Mouse (Mus musculus): Measurements from ENCODE around the gene Crim1. TPM values are rescaled to one million over a fixed set of nuclear protein-coding genes. Genes with fewer than 3 reads are reported as not detected.

Gene Crim1
- polyA plus RNA-seq, 1 experiment from 2014 or later: 11.9 TPM

DNA sequence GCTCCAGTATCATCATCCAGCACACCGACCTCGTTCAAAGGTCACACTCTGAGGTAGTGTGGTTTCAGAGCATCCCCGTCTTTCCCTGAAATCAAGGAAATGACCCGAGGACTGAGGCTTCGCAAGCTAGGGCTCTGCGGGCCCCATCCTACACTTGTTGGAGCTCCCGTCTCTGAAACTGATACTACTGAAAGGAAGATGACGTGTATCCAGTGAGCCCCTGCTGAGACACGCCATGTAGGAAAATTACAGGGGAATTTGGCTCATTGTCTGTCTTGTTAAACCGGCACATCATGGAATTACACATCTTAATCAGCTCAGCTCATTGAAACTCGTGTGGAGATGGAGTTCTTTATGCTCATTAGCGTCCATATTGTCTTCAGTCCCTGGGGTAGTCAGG lies 79.1 kb downstream of the Crim1 start:
- H3K9me3 ChIP-seq (replicated peaks; ENCODE audit: control insufficient read depth, low read length, poor library complexity, severe bottlenecking): no peaks in the 10 kb centered on the region
- no peak overlapping the region for H3K4me2 ChIP-seq (ENCODE audit: low read length)
- no peak overlapping the region for H3K9ac ChIP-seq (ENCODE audit: low read depth, low read length)
- H3K4me3 ChIP-seq (ENCODE audit: low read depth, low read length): no peak overlapping the region
- no peaks in the 10 kb centered on the region for H3K27me3 ChIP-seq (ENCODE audit: control insufficient read depth, insufficient read depth, low read depth, low read length)
- H3K27ac ChIP-seq (ENCODE audit: low read length): no peak overlapping the region
- 52% methylated on average over 12 of the region's 12 CpGs for WGBS
- no peak for ATAC-seq
- H3K4me1 ChIP-seq (ENCODE audit: control insufficient read depth, insufficient read depth, low read length): peaks cover 8% of the 10 kb centered on the region
- no peaks in the 10 kb centered on the region for H3K36me3 ChIP-seq (ENCODE audit: control insufficient read depth, insufficient read depth, low read length)

DNA sequence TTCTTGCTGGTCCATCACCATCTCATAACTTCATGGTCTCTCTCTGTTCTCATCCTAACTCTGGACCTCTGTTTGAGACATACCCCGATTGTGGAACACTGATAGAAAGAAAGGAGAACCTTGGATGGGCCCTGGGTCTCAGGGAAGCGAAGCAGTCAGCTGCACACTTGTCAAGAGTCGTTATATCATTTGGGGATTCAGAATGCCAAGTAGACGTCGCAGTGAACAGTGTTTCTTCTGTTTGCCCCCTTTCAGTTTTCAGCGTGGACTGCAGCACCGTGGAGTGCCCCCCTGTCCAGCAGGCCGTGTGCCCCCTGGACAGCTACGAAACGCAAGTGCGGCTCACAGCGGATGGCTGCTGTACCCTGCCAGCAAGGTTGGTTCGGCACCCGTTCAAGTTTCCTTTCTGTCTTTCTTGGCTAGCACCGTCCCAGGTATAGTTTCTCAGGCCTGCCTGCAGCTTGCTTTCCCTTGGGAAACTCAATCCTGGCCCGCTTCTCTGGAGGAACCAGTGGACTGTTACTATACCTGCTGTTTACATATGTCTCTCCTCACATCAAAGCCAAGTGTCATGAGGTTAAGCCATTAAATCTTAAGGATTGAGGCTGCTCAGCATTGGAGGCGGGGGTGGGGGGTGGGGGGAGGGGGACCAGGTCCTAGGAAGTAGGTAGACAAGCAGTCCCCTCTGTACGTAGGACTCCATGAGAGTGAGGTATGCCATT lies 81.1 kb downstream of the Crim1 start:
- Histone ChIP-seq H3K9me3 (replicated peaks; ENCODE audit: control insufficient read depth, low read length, poor library complexity, severe bottlenecking) (no peaks in the 10 kb centered on the region), H3K4me1 (ENCODE audit: control insufficient read depth, insufficient read depth, low read length) (no peaks in the 10 kb centered on the region; the same call in 1 of the 2 replicates), H3K27me3 (ENCODE audit: control insufficient read depth, insufficient read depth, low read depth, low read length) (no peaks in the 10 kb centered on the region), H3K27ac (ENCODE audit: low read length) (no peak overlapping the region), H3K9ac (ENCODE audit: low read depth, low read length) (no peak overlapping the region), H3K4me2 (ENCODE audit: low read length) (no peak overlapping the region), H3K36me3 (ENCODE audit: control insufficient read depth, insufficient read depth, low read length) (no peaks in the 10 kb centered on the region), H3K4me3 (ENCODE audit: low read depth, low read length) (no peak overlapping the region)
- 55% methylated on average over 18 of the region's 18 CpGs for WGBS
- no peak for ATAC-seq

DNA sequence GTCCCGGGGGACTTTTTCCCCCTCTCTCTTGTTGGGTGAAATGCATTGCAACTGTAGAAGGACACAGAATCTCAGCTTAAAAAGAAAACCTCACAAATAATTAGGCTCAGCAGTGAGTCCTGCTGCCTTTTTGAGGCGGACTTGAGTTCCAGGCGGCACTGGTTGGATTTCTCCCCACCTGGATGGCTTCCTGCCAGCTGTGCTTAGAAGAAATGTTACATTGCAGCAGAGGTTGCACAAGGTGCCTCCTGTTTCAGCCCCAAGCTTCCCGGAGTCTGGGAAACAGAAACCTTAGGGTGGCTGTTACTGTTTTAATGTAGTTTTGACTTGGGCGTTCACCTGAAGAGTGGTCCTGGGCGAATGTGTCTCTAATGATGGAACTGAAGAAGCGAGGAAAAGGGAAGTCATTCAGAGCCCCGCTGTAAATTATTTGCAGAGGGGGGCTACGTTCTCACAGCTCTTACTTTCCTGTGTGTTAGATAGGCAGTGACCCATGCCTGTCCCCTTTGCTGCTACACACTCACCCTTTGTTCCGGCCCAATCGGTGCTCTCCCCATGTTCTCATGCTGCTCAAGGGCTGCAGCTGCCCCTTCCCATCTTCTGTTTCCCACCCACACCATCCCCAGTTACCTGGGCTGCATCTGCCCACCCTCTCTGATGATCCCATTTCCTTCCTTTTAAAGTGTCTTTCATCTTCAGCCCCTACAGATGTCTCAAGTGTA lies 83.4 kb downstream of the Crim1 start:
- Histone ChIP-seq H3K9me3 (replicated peaks; ENCODE audit: control insufficient read depth, low read length, poor library complexity, severe bottlenecking) (no peaks in the 10 kb centered on the region), H3K4me3 (ENCODE audit: low read depth, low read length) (no peak overlapping the region), H3K36me3 (ENCODE audit: control insufficient read depth, insufficient read depth, low read length) (no peaks in the 10 kb centered on the region), H3K4me1 (ENCODE audit: control insufficient read depth, insufficient read depth, low read length) (no peaks in the 10 kb centered on the region; the same call in 1 of the 2 replicates), H3K27ac (ENCODE audit: low read length) (no peak overlapping the region), H3K9ac (ENCODE audit: low read depth, low read length) (no peak overlapping the region), H3K27me3 (ENCODE audit: control insufficient read depth, insufficient read depth, low read depth, low read length) (no peaks in the 10 kb centered on the region), H3K4me2 (ENCODE audit: low read length) (no peak overlapping the region)
- WGBS: 72% methylated on average over 11 of the region's 11 CpGs
- ATAC-seq: no peak

DNA sequence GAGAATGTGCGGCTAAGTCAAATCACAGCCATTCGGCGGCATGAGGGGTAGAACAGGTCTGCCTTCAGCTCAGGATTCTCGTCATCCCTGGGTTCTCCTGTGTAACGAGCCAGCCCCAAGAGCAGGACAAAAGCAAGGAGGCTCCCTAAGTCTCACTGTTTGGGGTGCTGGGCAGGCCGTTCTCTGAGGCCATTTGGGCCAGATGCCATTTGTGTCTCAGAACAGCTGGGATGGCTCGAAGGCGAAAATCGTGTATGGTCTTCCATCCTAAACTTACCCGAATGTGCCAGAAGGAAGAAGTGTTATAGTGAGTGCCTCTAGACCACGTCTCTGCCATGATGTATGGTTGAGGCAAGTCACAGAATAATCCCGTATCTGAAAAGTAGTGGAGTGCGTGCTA lies 86.0 kb downstream of the Crim1 start:
- Histone ChIP-seq H3K9ac (ENCODE audit: low read depth, low read length) (no peak overlapping the region), H3K9me3 (replicated peaks; ENCODE audit: control insufficient read depth, low read length, poor library complexity, severe bottlenecking) (no peaks in the 10 kb centered on the region), H3K27me3 (ENCODE audit: control insufficient read depth, insufficient read depth, low read depth, low read length) (no peaks in the 10 kb centered on the region), H3K4me2 (ENCODE audit: low read length) (no peak overlapping the region), H3K27ac (ENCODE audit: low read length) (no peak overlapping the region), H3K36me3 (ENCODE audit: control insufficient read depth, insufficient read depth, low read length) (no peaks in the 10 kb centered on the region), H3K4me1 (ENCODE audit: control insufficient read depth, insufficient read depth, low read length) (no peaks in the 10 kb centered on the region), H3K4me3 (ENCODE audit: low read depth, low read length) (no peak overlapping the region)
- 92% methylated on average over 13 of the region's 13 CpGs for WGBS
- no peak for ATAC-seq

DNA sequence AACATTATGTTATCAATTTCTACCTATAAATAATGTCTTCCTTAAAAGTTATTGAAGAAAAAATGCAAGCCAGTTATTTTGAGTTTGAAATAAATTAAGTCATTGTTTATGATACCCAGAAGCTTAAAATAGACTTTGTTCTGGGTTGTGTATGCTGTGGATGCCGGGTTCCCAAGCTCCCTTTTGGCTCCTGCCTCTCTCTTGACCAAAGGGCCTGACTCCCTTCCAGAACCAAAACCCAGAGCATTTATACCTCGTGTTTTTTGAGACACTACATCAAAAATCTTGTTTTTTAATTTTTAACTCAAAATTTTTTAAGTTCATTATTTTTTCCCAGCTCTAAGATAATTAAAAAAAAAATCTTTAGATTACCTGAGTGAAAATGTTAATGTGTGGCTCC lies 87.3 kb downstream of the Crim1 start:
- no peaks in the 10 kb centered on the region for H3K27me3 ChIP-seq (ENCODE audit: control insufficient read depth, insufficient read depth, low read depth, low read length)
- no peak overlapping the region for H3K9ac ChIP-seq (ENCODE audit: low read depth, low read length)
- H3K4me1 ChIP-seq (ENCODE audit: control insufficient read depth, insufficient read depth, low read length): no peaks in the 10 kb centered on the region
- H3K4me2 ChIP-seq (ENCODE audit: low read length): no peak overlapping the region
- no peak overlapping the region for H3K27ac ChIP-seq (ENCODE audit: low read length)
- ATAC-seq: no peak
- no peak overlapping the region for H3K4me3 ChIP-seq (ENCODE audit: low read depth, low read length)
- H3K36me3 ChIP-seq (ENCODE audit: control insufficient read depth, insufficient read depth, low read length): no peaks in the 10 kb centered on the region
- H3K9me3 ChIP-seq (replicated peaks; ENCODE audit: control insufficient read depth, low read length, poor library complexity, severe bottlenecking): no peaks in the 10 kb centered on the region
- WGBS: 91% methylated on average over 2 of the region's 2 CpGs

DNA sequence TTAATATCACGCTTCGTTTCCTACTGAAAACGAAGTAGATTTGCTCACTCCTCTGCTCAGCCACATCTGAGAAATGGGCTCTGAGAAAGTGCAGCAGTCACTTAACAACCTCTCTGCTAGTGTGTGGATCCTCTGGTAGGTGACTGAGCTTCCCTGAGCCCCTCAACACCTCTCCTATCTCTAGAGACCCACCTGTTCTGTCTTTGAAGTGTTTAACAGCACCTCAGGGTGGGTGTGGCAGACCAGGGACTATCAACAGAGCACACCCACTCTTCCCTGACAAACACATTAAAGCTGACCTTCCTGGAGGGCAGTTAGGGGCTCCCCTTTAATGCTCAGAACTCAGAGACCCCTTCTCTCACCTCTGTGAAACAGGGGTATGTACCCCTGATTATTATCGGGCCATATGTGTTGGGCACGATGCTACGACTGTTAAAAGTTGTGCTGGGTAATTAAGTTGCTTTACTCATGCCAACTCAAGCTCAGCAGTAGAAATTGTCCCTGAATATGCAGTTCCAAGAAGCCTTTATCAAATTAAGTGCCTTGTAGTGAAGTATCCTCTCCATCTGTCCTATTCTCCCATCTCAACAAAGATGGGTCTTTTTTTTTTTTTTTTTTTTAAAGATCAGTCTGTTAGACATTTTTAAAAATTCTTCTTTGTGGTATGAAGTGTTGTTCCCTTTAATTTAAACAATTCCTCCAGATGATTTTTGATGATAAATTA lies 90.3 kb downstream of the Crim1 start:
- Histone ChIP-seq H3K9ac (ENCODE audit: low read depth, low read length) (no peak overlapping the region), H3K4me3 (ENCODE audit: low read depth, low read length) (no peak overlapping the region), H3K27ac (ENCODE audit: low read length) (no peak overlapping the region), H3K36me3 (ENCODE audit: control insufficient read depth, insufficient read depth, low read length) (no peaks in the 10 kb centered on the region), H3K27me3 (ENCODE audit: control insufficient read depth, insufficient read depth, low read depth, low read length) (no peaks in the 10 kb centered on the region), H3K9me3 (replicated peaks; ENCODE audit: control insufficient read depth, low read length, poor library complexity, severe bottlenecking) (no peaks in the 10 kb centered on the region), H3K4me2 (ENCODE audit: low read length) (no peak overlapping the region), H3K4me1 (ENCODE audit: control insufficient read depth, insufficient read depth, low read length) (no peaks in the 10 kb centered on the region)
- 92% methylated on average over 6 of the region's 6 CpGs for WGBS
- ATAC-seq: no peak

DNA sequence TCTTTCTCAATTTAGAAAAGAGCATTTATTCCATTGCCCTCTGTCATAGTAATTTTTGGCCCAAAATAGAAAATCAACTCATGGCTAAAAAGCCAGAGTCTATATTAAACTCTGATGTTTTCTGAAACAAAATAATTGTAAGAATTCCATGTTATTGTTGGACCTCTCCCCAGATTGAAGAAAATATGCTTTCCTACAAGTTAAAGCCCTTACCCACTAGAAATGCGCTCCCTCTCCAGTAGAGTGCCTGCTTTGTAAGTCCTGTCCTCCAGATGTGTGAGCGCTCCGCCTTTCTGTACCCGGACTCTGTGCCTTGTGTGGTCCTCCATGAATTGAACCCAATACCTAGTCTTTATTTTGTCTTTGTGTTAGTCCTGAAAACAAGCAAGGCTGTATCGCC lies 91.0 kb downstream of the Crim1 start:
- Histone ChIP-seq H3K27me3 (ENCODE audit: control insufficient read depth, insufficient read depth, low read depth, low read length) (no peaks in the 10 kb centered on the region), H3K4me3 (ENCODE audit: low read depth, low read length) (no peak overlapping the region), H3K9ac (ENCODE audit: low read depth, low read length) (no peak overlapping the region)

DNA sequence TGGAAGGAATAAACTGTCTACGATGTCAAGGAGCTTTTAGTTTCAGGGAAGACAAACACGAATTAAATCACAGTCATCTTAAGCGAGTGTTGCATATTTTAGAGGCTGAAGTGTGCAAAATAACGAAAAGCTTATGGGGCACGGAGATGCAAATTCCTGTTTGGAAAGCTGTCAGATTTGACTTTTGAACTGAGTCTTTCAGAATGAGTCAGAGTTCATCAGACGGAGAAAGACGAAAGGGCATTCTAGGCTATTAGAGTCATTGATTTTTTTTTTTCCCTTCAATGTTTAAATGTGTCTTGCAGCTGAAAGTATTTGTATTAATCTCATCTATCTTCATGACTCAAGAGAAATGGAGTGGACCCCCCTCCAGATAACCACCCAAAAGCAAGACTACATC lies 92.3 kb downstream of the Crim1 start:
- 81% methylated on average over 7 of the region's 7 CpGs for WGBS
- H3K4me1 ChIP-seq (ENCODE audit: control insufficient read depth, insufficient read depth, low read length): no peaks in the 10 kb centered on the region
- H3K9me3 ChIP-seq (replicated peaks; ENCODE audit: control insufficient read depth, low read length, poor library complexity, severe bottlenecking): no peaks in the 10 kb centered on the region
- no peaks in the 10 kb centered on the region for H3K27me3 ChIP-seq (ENCODE audit: control insufficient read depth, insufficient read depth, low read depth, low read length)
- no peak overlapping the region for H3K4me3 ChIP-seq (ENCODE audit: low read depth, low read length)
- H3K9ac ChIP-seq (ENCODE audit: low read depth, low read length): no peak overlapping the region
- ATAC-seq: no peak
- H3K27ac ChIP-seq (ENCODE audit: low read length): no peak overlapping the region
- no peak overlapping the region for H3K4me2 ChIP-seq (ENCODE audit: low read length)
- no peaks in the 10 kb centered on the region for H3K36me3 ChIP-seq (ENCODE audit: control insufficient read depth, insufficient read depth, low read length)

More for the DNA sequence above, 91.0 kb downstream of the Crim1 start:
- WGBS: 93% methylated on average over 5 of the region's 5 CpGs
- H3K4me1 ChIP-seq (ENCODE audit: control insufficient read depth, insufficient read depth, low read length): no peaks in the 10 kb centered on the region
- no peak overlapping the region for H3K27ac ChIP-seq (ENCODE audit: low read length)
- no peak overlapping the region for H3K4me2 ChIP-seq (ENCODE audit: low read length)
- no peaks in the 10 kb centered on the region for H3K9me3 ChIP-seq (replicated peaks; ENCODE audit: control insufficient read depth, low read length, poor library complexity, severe bottlenecking)
- no peaks in the 10 kb centered on the region for H3K36me3 ChIP-seq (ENCODE audit: control insufficient read depth, insufficient read depth, low read length)
- no peak for ATAC-seq
